Mouse (Mus musculus) forebrain, embryonic 15.5 days (tissue): Measurements from ENCODE around the gene Ube2d1. TPM values are rescaled to one million over a fixed set of nuclear protein-coding genes. Genes with fewer than 3 reads are reported as not detected.

Experiments used
- ATAC-seq: fragments of 200-750 bp; cut with Nextera tagmentation; replicated peaks from 2 replicates; pipeline ENCODE4 v1.8.0; 2017; ENCODE audit warnings: mild to moderate bottlenecking, moderate TSS enrichment, moderate library complexity
- H3K27ac ChIP-seq: fragments of 300-500 bp; sonication (generic); replicated peaks from 2 replicates; pipeline ENCODE4 v1.5.1; 2015; ENCODE audit warnings: mild to moderate bottlenecking, inconsistent platforms
- H3K27me3 ChIP-seq: fragments of 300-500 bp; sonication (generic); 2 replicates; pipeline ENCODE4 v1.6.1; 2015; ENCODE audit warnings: inconsistent platforms
- H3K36me3 ChIP-seq: fragments of 300-500 bp; sonication (generic); 2 replicates; pipeline ENCODE4 v1.6.1; 2015; ENCODE audit warnings: mild to moderate bottlenecking, inconsistent platforms
- H3K4me1 ChIP-seq: fragments of 300-500 bp; sonication (generic); 2 replicates; pipeline ENCODE4 v1.6.1; 2015; ENCODE audit warnings: inconsistent platforms
- H3K4me2 ChIP-seq: fragments of 300-500 bp; sonication (generic); replicated peaks from 2 replicates; pipeline ENCODE4 v1.6.1; 2015; ENCODE audit warnings: mild to moderate bottlenecking, inconsistent platforms
- H3K4me3 ChIP-seq: fragments of 300-500 bp; sonication (generic); 2 replicates; pipeline ENCODE4 v1.5.1; 2015; ENCODE audit warnings: mild to moderate bottlenecking, inconsistent platforms
- H3K9ac ChIP-seq: fragments of 300-500 bp; sonication (generic); replicated peaks from 2 replicates; pipeline ENCODE4 v1.6.1; 2015; ENCODE audit warnings: mild to moderate bottlenecking, inconsistent platforms
- H3K9me3 ChIP-seq: fragments of 300-500 bp; sonication (generic); 2 replicates; pipeline ENCODE4 v1.6.1; 2016; ENCODE audit warnings: inconsistent platforms
- WGBS: fragments of 180-500 bp; shearing (Covaris S2); methylation state at CpG from one replicate; pipeline ENCODE4 v1.1.7; 2015; ENCODE audit warnings: mixed read lengths; 5-methylcytosine and 5-hydroxymethylcytosine counted together
- polyA plus RNA-seq: library from polyadenylated mRNA; unstranded; fragments of >200 nt; fragmentation: Nextera tagmentation; extraction: Ambion mirVana; gene quantifications from 2 replicates; pipeline ENCODE4 v1.2.1, GENCODE M21; 2015

Gene Ube2d1
- polyA plus RNA-seq, 1 experiment from 2014 or later = 173 TPM

DNA sequence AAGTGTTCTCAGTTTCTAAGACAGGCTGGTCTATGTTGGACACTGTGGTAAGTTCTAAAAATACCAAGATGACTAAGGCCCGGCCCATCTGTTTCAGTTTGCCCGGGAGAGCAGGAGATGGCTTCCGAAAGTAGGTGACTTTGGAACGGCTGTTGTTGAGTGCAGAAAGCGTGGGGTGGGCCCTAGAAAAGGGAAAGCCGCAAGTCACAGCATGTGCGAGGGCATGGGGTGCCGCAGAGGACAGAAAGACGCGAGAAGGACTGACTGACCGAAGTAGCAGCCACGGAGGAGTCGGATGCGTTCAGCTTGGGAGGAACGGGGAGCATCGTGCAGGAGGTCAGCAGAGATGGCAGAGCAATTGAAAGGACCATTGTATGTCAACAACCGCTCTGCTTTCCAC is 34.6 kb downstream of the Ube2d1 start:
- WGBS = 84% methylated on average over 17 of the region's 17 CpGs
- ATAC-seq = no peak
- no peak overlapping the region for H3K4me3 ChIP-seq
- H3K27me3 ChIP-seq = no peaks in the 10 kb centered on the region
- H3K9me3 ChIP-seq = no peaks in the 10 kb centered on the region
- no peak overlapping the region for H3K27ac ChIP-seq
- H3K4me1 ChIP-seq = no peaks in the 10 kb centered on the region
- H3K4me2 ChIP-seq = no peak overlapping the region
- H3K9ac ChIP-seq = no peak overlapping the region
- peaks cover 14% of the 10 kb centered on the region for H3K36me3 ChIP-seq

DNA sequence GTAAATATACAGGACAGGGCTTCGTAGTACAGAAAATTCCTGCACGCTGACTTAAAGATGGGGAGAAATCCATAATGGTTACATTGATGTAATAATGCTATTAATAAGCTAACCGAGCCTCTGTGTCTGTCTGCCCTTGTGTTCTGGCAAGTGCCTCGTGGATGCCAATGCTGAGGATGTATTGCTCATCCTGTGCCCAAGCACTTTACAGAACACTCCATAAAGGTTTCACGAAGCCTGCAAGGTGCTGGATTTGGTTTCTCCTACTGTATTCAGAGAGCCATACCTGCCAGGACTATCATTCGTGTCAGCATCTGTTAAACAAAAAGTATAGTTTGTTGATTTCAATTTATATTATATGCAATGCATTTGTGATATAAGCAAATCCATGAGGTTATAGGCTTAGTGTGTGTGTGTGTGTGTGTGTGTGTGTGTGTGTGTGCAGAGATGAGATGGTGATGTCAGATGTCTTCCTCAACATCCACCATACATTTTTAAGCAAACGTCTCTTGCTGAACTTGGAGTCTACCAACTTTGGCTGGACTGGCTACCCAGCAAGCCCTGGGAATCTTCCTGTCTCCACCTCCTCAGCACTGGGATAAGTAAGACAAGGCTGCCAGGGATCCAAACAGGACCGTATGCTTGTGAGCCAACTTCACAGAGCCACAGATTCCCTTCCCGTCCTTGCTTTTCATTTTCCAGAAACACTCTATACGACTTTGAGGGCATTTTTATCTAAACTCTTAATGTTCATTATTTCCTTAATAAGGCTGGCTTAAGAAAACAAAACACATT is 35.8 kb downstream of the Ube2d1 start:
- Histone ChIP-seq H3K9ac (no peak overlapping the region), H3K4me2 (no peak overlapping the region), H3K4me3 (no peak overlapping the region), H3K36me3 (peaks cover 4% of the 10 kb centered on the region), H3K27ac (no peak overlapping the region), H3K27me3 (no peaks in the 10 kb centered on the region), H3K9me3 (no peaks in the 10 kb centered on the region), H3K4me1 (no peaks in the 10 kb centered on the region)
- no peak for ATAC-seq
- WGBS = 82% methylated on average over 10 of the region's 10 CpGs

DNA sequence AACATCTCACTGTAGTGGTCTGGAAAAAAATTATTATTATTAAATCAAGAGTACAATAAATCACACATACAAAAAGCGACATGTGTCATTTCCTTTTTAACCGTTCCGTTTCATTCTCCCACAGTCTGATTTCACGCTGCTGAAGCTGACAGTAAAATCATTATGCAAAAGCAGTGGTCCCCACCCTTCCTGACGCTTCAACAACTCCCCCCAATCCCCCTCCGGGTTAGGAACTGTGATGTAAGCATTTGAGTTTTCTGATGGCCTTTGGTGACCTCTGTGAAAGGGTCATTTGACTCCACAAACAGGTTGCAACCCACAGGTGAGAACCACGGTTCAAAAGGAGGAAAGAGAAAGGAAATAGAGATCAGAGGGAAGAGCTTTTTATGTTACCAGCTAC is 38.1 kb downstream of the Ube2d1 start:
- Histone ChIP-seq H3K27me3 (no peaks in the 10 kb centered on the region), H3K27ac (no peak overlapping the region), H3K9ac (no peak overlapping the region), H3K4me2 (no peak overlapping the region), H3K36me3 (no peaks in the 10 kb centered on the region), H3K4me1 (no peaks in the 10 kb centered on the region), H3K4me3 (no peak overlapping the region), H3K9me3 (no peaks in the 10 kb centered on the region)
- no peak for ATAC-seq
- 75% methylated on average over 7 of the region's 7 CpGs for WGBS

DNA sequence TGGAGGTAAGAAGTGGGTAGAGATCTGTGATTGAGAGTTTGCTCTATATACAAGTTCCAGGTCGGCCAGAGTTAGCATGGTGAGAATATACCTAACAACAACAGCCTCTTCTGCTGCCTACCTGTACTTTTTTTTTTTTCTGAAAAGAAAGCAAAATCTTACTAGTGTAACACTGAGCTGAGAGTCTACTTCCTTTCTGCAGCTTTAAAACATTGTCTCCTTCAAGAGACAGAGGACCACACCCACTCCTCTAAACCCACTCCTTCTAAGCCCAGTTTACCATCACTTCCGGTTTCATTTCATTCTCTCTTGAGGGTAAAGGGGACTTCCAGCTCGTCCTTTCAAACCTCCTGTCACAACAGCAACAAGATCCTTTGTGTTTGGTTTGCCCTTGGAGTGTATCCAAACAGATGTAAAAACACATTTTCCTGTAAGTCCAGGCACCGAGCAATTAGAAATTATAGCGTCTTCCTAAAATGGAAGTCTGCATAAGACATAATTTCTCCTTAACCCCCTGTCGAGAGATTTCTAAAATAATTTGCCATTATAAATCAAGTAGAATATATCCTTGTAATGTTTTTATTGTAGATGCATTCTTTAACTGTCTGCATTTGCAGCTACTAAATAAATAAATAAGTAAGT is 45.5 kb downstream of the Ube2d1 start:
- no peak overlapping the region for H3K4me3 ChIP-seq
- H3K4me2 ChIP-seq = no peak overlapping the region
- H3K36me3 ChIP-seq = peaks cover 7% of the 10 kb centered on the region
- 62% methylated on average over 6 of the region's 6 CpGs for WGBS
- H3K4me1 ChIP-seq = peaks cover 20% of the 10 kb centered on the region
- no peak overlapping the region for H3K27ac ChIP-seq
- no peak for ATAC-seq
- no peak overlapping the region for H3K9ac ChIP-seq
- H3K9me3 ChIP-seq = no peaks in the 10 kb centered on the region
- H3K27me3 ChIP-seq = no peaks in the 10 kb centered on the region

DNA sequence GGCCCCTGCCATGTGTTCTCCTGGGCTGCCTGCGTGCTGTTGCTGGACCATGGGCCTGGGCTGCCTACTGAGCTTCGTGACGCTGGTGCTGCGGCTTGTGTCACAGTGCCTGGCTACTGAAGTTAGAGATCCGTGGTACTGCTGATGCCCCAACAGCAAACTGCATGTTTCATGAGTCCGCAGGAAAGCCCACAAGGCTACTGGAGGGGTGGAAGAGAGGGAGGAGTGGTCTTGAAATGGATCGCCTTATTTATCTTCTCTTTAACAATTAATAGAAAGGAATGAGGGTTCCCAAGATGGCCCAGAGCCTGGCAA is 46.9 kb downstream of the Ube2d1 start, which contains the start of gene Tfam:
Gene Tfam, minus strand, starts transcription at position 41 of the 315 bp plus-strand sequence.
- H3K27ac ChIP-seq = peak within 1 kb of the TSS; percentile 63
- ATAC-seq = no peak; the same call in 1 of the 2 replicates
- H3K4me2 ChIP-seq = peak within 1 kb of the TSS; percentile 65
- H3K36me3 ChIP-seq = peaks cover 17% of the 10 kb centered on the region
- H3K9me3 ChIP-seq = no peaks in the 10 kb centered on the region
- peak within 1 kb of the TSS; percentile 59 for H3K4me3 ChIP-seq
- peak within 1 kb of the TSS; percentile 72 for H3K9ac ChIP-seq
- 2% methylated on average over 7 of the region's 7 CpGs for WGBS
- no peaks in the 10 kb centered on the region for H3K27me3 ChIP-seq
- H3K4me1 ChIP-seq = peaks cover 20% of the 10 kb centered on the region

DNA sequence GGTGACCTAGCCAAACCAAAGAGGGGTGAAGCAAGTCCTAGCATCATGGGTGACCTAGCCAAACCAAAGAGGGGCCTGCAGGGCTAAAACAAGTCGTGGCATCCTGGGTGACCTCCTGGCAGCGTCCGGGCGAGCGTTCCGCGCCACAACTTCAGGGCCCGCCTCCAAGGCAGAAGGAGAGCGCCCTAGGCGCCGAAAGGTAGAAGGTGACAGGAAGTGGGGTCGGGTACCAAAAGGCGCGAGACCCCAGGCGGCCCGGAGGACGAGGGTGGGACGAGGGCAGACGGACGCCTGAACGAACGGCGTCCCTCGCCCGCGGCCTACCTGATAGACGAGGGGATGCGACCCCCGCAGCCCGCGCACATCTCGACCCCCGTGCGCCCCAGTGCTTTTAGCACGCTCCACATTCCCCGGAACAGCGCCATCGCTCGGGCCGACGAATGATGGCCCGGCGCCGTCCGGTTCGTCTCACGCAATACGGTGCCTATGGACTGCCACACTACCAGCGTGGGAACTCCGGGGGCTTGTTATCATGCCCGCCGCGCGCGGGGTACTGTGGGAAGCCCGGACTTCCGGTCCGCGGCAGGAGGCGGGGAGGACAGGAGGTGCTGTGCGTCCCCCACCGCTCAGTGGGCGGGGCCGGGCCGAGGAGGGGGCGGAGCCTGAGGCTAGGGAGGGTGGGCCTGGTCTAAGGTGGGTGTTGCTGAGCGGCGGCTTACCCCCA is 47.4 kb downstream of the Ube2d1 start:
- no peaks in the 10 kb centered on the region for H3K27me3 ChIP-seq
- H3K9ac ChIP-seq = peak overlapping the region; percentile 72
- H3K36me3 ChIP-seq = peaks cover 22% of the 10 kb centered on the region
- peak overlapping the region; percentile 63 for H3K27ac ChIP-seq
- peak overlapping the region; percentile 65 for H3K4me2 ChIP-seq
- under 1% methylated on average over 68 of the region's 68 CpGs for WGBS
- ATAC-seq = peak; percentile 99
- peaks cover 20% of the 10 kb centered on the region for H3K4me1 ChIP-seq
- no peaks in the 10 kb centered on the region for H3K9me3 ChIP-seq
- peak overlapping the region; percentile 59 for H3K4me3 ChIP-seq

DNA sequence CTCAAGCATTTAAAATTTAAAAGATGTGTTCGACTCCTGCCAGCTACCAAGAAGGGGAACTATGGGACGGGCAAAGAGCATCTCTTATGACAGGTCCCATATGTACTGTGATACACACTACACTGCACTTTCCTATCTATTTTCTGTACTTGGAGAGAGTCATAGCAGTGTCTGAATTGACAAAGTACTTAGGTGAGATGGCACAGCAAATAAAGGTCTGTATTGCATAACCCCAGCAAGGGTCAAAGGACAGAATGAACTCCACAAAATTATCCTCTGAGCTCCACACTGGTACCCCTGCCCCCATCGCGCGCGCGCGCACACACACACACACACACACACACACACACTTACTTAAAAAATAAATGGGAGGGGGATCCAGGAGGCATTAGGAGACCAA is 51.0 kb downstream of the Ube2d1 start:
- H3K36me3 ChIP-seq = peaks cover 49% of the 10 kb centered on the region
- 96% methylated on average over 8 of the region's 8 CpGs for WGBS
- no peak overlapping the region for H3K27ac ChIP-seq

DNA sequence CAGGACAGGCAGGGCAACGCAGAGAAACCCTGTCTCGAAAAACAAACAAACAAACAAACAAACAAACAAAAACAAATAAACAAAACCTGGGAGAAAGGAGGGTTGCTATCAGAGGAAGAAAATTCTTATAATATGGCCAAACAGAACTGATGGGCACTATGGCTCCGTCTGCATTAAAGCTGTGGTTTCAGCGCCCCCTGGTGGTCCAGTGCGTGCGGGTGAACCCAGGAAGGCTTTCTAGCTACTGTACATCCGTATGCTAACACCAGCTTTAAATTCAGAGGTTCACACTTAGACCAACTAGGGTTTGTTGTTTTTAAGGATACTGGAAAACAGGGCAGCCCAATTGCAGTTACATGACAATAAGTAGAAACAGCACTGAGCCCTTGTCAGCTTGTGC is 59.2 kb downstream of the Ube2d1 start:
- peak; percentile 58 for ATAC-seq

More for the DNA sequence above, 51.0 kb downstream of the Ube2d1 start:
- Histone ChIP-seq H3K4me3 (no peak overlapping the region), H3K4me2 (no peak overlapping the region), H3K4me1 (peaks cover 20% of the 10 kb centered on the region), H3K9ac (no peak overlapping the region), H3K9me3 (no peaks in the 10 kb centered on the region), H3K27me3 (no peaks in the 10 kb centered on the region)
- ATAC-seq = no peak

DNA sequence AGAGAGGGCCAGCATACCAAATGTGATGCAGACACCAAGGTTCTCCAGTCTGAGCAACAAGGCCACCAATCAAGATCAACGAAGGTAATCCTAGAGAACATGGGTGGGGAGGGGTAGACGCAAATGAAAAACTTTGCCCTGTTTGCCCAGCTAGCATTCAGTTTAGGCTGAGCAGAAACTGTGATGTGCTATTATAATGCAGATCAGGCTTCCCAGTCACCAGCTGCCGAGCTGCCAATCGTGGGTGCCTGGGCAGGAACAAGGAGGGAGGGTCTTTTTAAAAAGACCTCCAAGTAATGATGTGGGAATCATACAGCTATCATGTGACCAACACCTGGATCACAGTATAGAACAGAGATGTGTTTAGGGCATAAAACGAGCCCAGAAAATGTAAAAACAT is 62.0 kb downstream of the Ube2d1 start:
- WGBS = 31% methylated on average over 5 of the region's 5 CpGs
- no peaks in the 10 kb centered on the region for H3K27me3 ChIP-seq
- ATAC-seq = peak; percentile 42
- peaks cover 11% of the 10 kb centered on the region; the same call in 1 of the 2 replicates for H3K4me1 ChIP-seq
- H3K9me3 ChIP-seq = no peaks in the 10 kb centered on the region
- no peak overlapping the region for H3K4me3 ChIP-seq
- peak overlapping the region; percentile 67 for H3K27ac ChIP-seq
- peaks cover 15% of the 10 kb centered on the region for H3K36me3 ChIP-seq
- H3K9ac ChIP-seq = no peak overlapping the region
- H3K4me2 ChIP-seq = no peak overlapping the region

More for the DNA sequence above, 59.2 kb downstream of the Ube2d1 start:
- Histone ChIP-seq H3K4me3 (no peak overlapping the region), H3K4me2 (no peak overlapping the region), H3K9ac (no peak overlapping the region), H3K27ac (no peak overlapping the region), H3K27me3 (no peaks in the 10 kb centered on the region), H3K9me3 (no peaks in the 10 kb centered on the region), H3K36me3 (peaks cover 40% of the 10 kb centered on the region), H3K4me1 (peaks cover 11% of the 10 kb centered on the region; the same call in 1 of the 2 replicates)
- WGBS = 36% methylated on average over 7 of the region's 7 CpGs

DNA sequence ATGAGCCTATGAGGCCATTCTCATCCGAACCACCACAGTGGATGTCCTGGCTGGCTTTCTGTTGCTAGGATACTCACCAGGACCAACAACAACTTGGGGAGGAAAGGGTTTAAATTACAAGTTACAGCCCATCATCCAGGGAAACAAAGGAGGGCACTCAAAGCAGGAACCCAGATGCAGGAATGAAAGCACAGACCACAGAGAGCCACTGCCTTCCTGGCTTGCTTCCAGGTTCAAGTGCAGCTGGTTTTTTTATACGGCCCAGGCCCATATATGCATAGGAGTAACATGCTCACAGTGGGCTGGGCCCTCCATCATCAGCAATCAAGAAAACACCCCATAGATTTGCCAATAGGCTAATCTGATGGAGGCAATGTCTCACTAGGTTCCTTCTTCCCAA is 62.4 kb downstream of the Ube2d1 start:
- no peak overlapping the region for H3K4me2 ChIP-seq
- no peak overlapping the region for H3K9ac ChIP-seq
- no peak overlapping the region for H3K4me3 ChIP-seq
- WGBS = 49% methylated on average over 2 of the region's 2 CpGs
- no peaks in the 10 kb centered on the region for H3K27me3 ChIP-seq
- peaks cover 11% of the 10 kb centered on the region; the same call in 1 of the 2 replicates for H3K4me1 ChIP-seq
- peak overlapping the region; percentile 67 for H3K27ac ChIP-seq
- peak; percentile 60 for ATAC-seq
- H3K36me3 ChIP-seq = peaks cover 13% of the 10 kb centered on the region
- no peaks in the 10 kb centered on the region for H3K9me3 ChIP-seq

DNA sequence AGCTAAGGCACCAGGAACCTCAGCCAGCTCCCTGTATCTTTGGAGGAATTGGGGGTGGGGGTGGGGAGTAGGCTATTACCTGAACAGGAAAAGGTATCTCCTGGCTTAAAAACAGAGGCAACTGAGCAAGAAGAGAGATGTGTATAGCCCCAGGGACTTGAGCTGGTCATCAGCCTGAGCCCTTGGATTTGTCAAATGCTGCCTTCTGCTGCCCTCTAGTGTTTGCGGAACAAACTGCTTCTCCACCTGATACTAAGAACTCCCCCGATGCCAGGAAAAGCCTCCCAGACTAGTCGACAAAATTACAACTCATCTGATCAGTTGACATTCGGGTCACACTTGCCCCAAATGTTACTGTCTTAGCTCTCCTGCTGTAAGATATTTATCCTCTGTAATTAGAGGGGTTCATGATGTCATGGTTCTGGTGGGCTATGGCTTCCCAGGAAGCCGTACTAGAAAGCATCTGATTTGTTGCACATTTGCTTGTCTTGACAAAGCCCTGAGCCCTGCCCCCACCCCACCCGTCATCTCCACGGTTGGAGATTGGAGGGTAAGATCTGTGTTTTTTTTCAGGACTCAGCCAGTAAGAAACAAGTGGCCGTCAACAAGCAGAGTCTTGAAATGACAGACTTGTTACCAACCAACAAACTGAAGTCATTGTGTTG is 66.7 kb downstream of the Ube2d1 start:
- Histone ChIP-seq H3K27me3 (no peaks in the 10 kb centered on the region), H3K27ac (no peak overlapping the region), H3K9me3 (no peaks in the 10 kb centered on the region), H3K4me3 (peak overlapping the region; percentile 21; the same call in 1 of the 2 replicates), H3K9ac (no peak overlapping the region), H3K4me1 (peaks cover 9% of the 10 kb centered on the region; the same call in 1 of the 2 replicates), H3K4me2 (peak overlapping the region; percentile 29; the same call in 1 of the 2 replicates), H3K36me3 (no peaks in the 10 kb centered on the region)
- 16% methylated on average over 8 of the region's 8 CpGs for WGBS
- ATAC-seq = peak; percentile 70
